Comparison of ENCODE assay signal across 17 mouse cellular contexts in genomic region chr12:15707570-15708095, GRCm38 (mm10).
A peak's percentile ranks its signal among the peaks of the same experiment; 100 is the strongest.
DNase-seq lines count a peak whose midpoint lies in the region; TF ChIP-seq lines count a peak whose summit lies in the region.
"Had no signal": no experiment of that assay in that cellular context is flagged by ENCODE, and none has a peak within 500 bp of the region (broad histone marks: within the 10 kb centered on the region; RNA-seq: fewer than 3 reads in every experiment).

No protein-coding gene starts in this region.

- WGBS in thymus, adult 2 months, result 90% methylated on average over 6 of the region's 6 CpGs

- no peak overlapping the region for H3K4me3 ChIP-seq in brown adipose tissue, adult 24 weeks (ENCODE audit: insufficient read depth, low read depth, low read length)
- no peak overlapping the region for H3K4me3 ChIP-seq in thymus, adult 2 months (ENCODE audit: control insufficient read depth, insufficient read depth, low read length)
- H3K4me3 ChIP-seq: embryonic facial prominence, embryonic 12.5 days; forebrain, embryonic 12.5 days; heart, embryonic 13.5 days; hindbrain, embryonic 15.5 days had no signal

- TF ChIP-seq POLR2A in thymus, adult 2 months (IDR thresholded peaks at IDR 0.05; ENCODE audit: control insufficient read depth, extremely low read depth, insufficient read depth, low read length, poor library complexity), result no peak

- no peak for TF ChIP-seq CTCF in thymus, adult 2 months (IDR thresholded peaks at IDR 0.05; ENCODE audit: borderline replicate concordance, control insufficient read depth, extremely low read depth, insufficient read depth, low read length, poor library complexity)

- peak overlapping the region; percentile 38; the same call in 1 of the 2 replicates for H3K27ac ChIP-seq in brown adipose tissue, adult 24 weeks (replicated peaks; ENCODE audit: low read depth, low read length)
- no peak overlapping the region for H3K27ac ChIP-seq in thymus, adult 2 months (ENCODE audit: control insufficient read depth, insufficient read depth, low read length)
- H3K27ac ChIP-seq: embryonic facial prominence, embryonic 12.5 days; forebrain, embryonic 12.5 days; heart, embryonic 13.5 days; hindbrain, embryonic 15.5 days had no signal

- H3K36me3 ChIP-seq in thymus, adult 2 months (ENCODE audit: control insufficient read depth, insufficient read depth, low read length), result no peaks in the 10 kb centered on the region
- H3K36me3 ChIP-seq: embryonic facial prominence, embryonic 12.5 days; forebrain, embryonic 12.5 days; heart, embryonic 13.5 days; hindbrain, embryonic 15.5 days had no signal

- H3K27me3 ChIP-seq in thymus, adult 2 months (ENCODE audit: control insufficient read depth, insufficient read depth, low read length), result no peaks in the 10 kb centered on the region
- H3K27me3 ChIP-seq: embryonic facial prominence, embryonic 12.5 days; forebrain, embryonic 12.5 days; heart, embryonic 13.5 days; hindbrain, embryonic 15.5 days had no signal

- peaks cover 9% of the 10 kb centered on the region; the same call in 1 of the 2 replicates for H3K4me1 ChIP-seq in brown adipose tissue, adult 24 weeks (ENCODE audit: control insufficient read depth, insufficient read depth, insufficient read length, low read length)
- H3K4me1 ChIP-seq in thymus, adult 2 months (replicated peaks; ENCODE audit: control insufficient read depth, insufficient read depth, low read length), result no peaks in the 10 kb centered on the region
- H3K4me1 ChIP-seq: forebrain, embryonic 12.5 days had no signal

- DNase-seq in 416B (ENCODE audit: low read depth) (peak; percentile 20), MN1 (ENCODE audit: low spot score) (peak; percentile 66)
- DNase-seq in cerebellum, postnatal 36 days, result no peak
- no peak for DNase-seq in urinary bladder, adult 18-20 months (ENCODE audit: low spot score in 2 of 2)
- DNase-seq in thymus, adult 2 months, result no peak
- DNase-seq: adrenal gland, postnatal 14 days; cerebellum, adult 18-20 months; cerebellum, postnatal 10 days; embryo, embryonic 11 days; gastrocnemius, postnatal 14 days; heart, postnatal 36 days; kidney, adult 8-10 months had no signal

Comparison
In these comparisons a context has a peak if more than half of its experiments do, and no peak if none do; other contexts are left out.
1. DNase-seq: peak in 416B (single experiment) and MN1 (single experiment); none in cerebellum, postnatal 36 days (0 of 2), urinary bladder, adult 18-20 months (0 of 2) and thymus, adult 2 months (single experiment).